Mouse (Mus musculus) megakaryocyte, embryonic 14.5 days (primary cell): ENCODE data around the gene Zfp882.

Experiments
- FLI1 ChIP-seq: IDR thresholded peaks from 2 replicates; pipeline ENCODE4 v1.6.1; 2012; ENCODE audit warnings: low read length, inconsistent platforms, mixed read lengths
- GATA1 ChIP-seq: IDR thresholded peaks from 3 replicates; pipeline ENCODE4 v1.6.1; 2012; ENCODE audit warnings: mixed read lengths, low read length, inconsistent platforms, borderline replicate concordance

DNA sequence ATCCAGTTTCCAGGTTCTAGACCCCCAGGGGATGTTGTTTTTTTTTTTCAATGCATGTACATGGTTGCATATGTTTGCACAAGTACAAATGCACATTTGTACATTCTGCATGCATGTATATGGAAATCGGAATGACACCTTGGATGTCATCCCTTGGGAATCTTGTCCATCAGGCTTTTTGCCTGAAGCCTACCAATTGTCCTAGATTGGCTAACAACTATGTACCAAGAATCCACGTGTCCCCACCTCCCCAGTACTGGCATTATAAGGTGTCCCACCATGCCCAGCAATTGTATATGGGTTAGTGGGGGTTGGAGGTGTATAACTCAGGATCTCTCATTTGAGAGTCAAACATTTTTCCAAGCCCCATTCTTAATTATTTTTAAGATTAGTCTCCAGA lies 3.9 kb downstream of the Zfp882 start:
- TF ChIP-seq GATA1 (no peak), FLI1 (no peak)
